Mouse (Mus musculus) CH12.LX (cell line): Measurements from ENCODE around the gene Ank3. TPM values are rescaled to one million over a fixed set of nuclear protein-coding genes. Genes with fewer than 3 reads are reported as not detected.

ENCODE experiments used
- DNase-seq: peaks from one replicate; pipeline ENCODE4 v3.0.0-alpha.2; 2013; ENCODE audit errors: extremely low read depth
- H3K27ac ChIP-seq: 2 replicates; pipeline ENCODE4 v1.5.1; 2012; ENCODE audit warnings: low read depth, mild to moderate bottlenecking, control low read depth, moderate library complexity; ENCODE audit not compliant: insufficient read depth
- H3K27me3 ChIP-seq: replicated peaks from 2 replicates; pipeline ENCODE3; 2012; ENCODE audit warnings: inconsistent platforms
- H3K36me3 ChIP-seq, 2 experiments: replicated peaks in 1 of 2; 2 replicates each; pipeline versions ENCODE3 to v1.6.1; 2012; ENCODE audit warnings: inconsistent platforms in 1 of 2, low read length in 1 of 2, mild to moderate bottlenecking in 1 of 2, mixed read lengths in 1 of 2, moderate library complexity in 1 of 2; ENCODE audit not compliant: control insufficient read depth in 1 of 2, insufficient read depth in 1 of 2
- H3K4me1 ChIP-seq, 2 experiments: 2 replicates each; pipeline ENCODE4 v1.6.1; 2012; ENCODE audit warnings: inconsistent platforms in 1 of 2, moderate library complexity in 1 of 2; ENCODE audit not compliant: insufficient read depth in 2 of 2, control insufficient read depth in 1 of 2
- H3K4me2 ChIP-seq: 2 replicates; pipeline ENCODE4 v1.6.1; 2012; ENCODE audit warnings: low read depth, mild to moderate bottlenecking, control low read depth; ENCODE audit not compliant: poor library complexity, insufficient read depth, severe bottlenecking
- H3K4me3 ChIP-seq, 3 experiments: fragments of 150-350 bp in 1 of 3; sonication (generic) in 1 of 3; replicated peaks in 1 of 3; 2 replicates each; pipeline versions ENCODE3 to v1.5.1; 2011 to 2012; ENCODE audit warnings: low read depth in 2 of 3, low read length in 2 of 3, mild to moderate bottlenecking in 2 of 3, moderate library complexity in 2 of 3, control low read depth in 1 of 3, improper control_type of control experiment in 1 of 3, inconsistent platforms in 1 of 3, mixed read lengths in 1 of 3; ENCODE audit not compliant: poor library complexity in 1 of 3
- H3K79me2 ChIP-seq: replicated peaks from 2 replicates; pipeline ENCODE4 v1.6.1; 2012; ENCODE audit warnings: mild to moderate bottlenecking, moderate library complexity; ENCODE audit not compliant: control insufficient read depth, poor library complexity, insufficient read depth, severe bottlenecking; ENCODE audit errors: extremely low read depth
- H3K9ac ChIP-seq: 2 replicates; pipeline ENCODE4 v1.6.1; 2012; ENCODE audit warnings: low read depth, mild to moderate bottlenecking, control low read depth, moderate library complexity; ENCODE audit not compliant: insufficient read depth
- H3K9me3 ChIP-seq: replicated peaks from 2 replicates; pipeline ENCODE3; 2012; ENCODE audit warnings: low read length, inconsistent platforms, mixed read lengths
- E2F4 ChIP-seq: IDR thresholded peaks from 2 replicates; pipeline ENCODE4 v1.6.1; 2011; ENCODE audit warnings: low read depth, low read length, improper control_type of control experiment; ENCODE audit not compliant: insufficient replicate concordance
- EP300 ChIP-seq: IDR thresholded peaks from 2 replicates; pipeline ENCODE4 v1.6.1; 2011; ENCODE audit warnings: low read length, improper control_type of control experiment
- ETS1 ChIP-seq: conservative IDR thresholded peaks from 2 replicates; pipeline ENCODE4 v1.6.1; 2012; ENCODE audit warnings: low read depth, mild to moderate bottlenecking, inconsistent platforms, low read length, improper control_type of control experiment, moderate library complexity
- GABPA ChIP-seq: IDR thresholded peaks from 2 replicates; pipeline ENCODE4 v1.6.1; 2012; ENCODE audit warnings: low read depth, low read length, improper control_type of control experiment, inconsistent platforms; ENCODE audit not compliant: insufficient replicate concordance
- JUN ChIP-seq: IDR thresholded peaks from 2 replicates; pipeline ENCODE4 v1.6.1; 2011; ENCODE audit warnings: low read depth, mild to moderate bottlenecking, low read length, improper control_type of control experiment, moderate library complexity; ENCODE audit not compliant: insufficient read depth
- KAT2A ChIP-seq: IDR thresholded peaks from 2 replicates; pipeline ENCODE4 v1.6.1; 2012; ENCODE audit warnings: low read length, improper control_type of control experiment, inconsistent platforms; ENCODE audit not compliant: insufficient replicate concordance
- MAFK ChIP-seq: IDR thresholded peaks from 2 replicates; pipeline ENCODE4 v1.6.1; 2011; ENCODE audit warnings: low read length, improper control_type of control experiment; ENCODE audit not compliant: insufficient replicate concordance
- MAX ChIP-seq: IDR thresholded peaks from 2 replicates; pipeline ENCODE4 v1.6.1; 2011; ENCODE audit warnings: low read length, improper control_type of control experiment
- MEF2A ChIP-seq: IDR thresholded peaks from 2 replicates; pipeline ENCODE4 v1.6.1; 2014; ENCODE audit warnings: low read depth, mild to moderate bottlenecking, inconsistent platforms, low read length, improper control_type of control experiment, borderline replicate concordance
- MXI1 ChIP-seq: IDR thresholded peaks from 2 replicates; pipeline ENCODE4 v1.6.1; 2011; ENCODE audit warnings: mild to moderate bottlenecking, low read depth, low read length, improper control_type of control experiment
- NELFE ChIP-seq: IDR thresholded peaks from 2 replicates; pipeline ENCODE4 v1.6.1; 2011; ENCODE audit warnings: low read depth, low read length, improper control_type of control experiment
- NRF1 ChIP-seq: IDR thresholded peaks from 2 replicates; pipeline ENCODE4 v1.6.1; 2014; ENCODE audit warnings: low read depth, mild to moderate bottlenecking, inconsistent platforms, low read length, improper control_type of control experiment, moderate library complexity
- POLR2A ChIP-seq: IDR thresholded peaks from 2 replicates; pipeline ENCODE4 v1.6.1; 2011; ENCODE audit warnings: low read depth, mild to moderate bottlenecking, improper control_type of control experiment, low read length
- RAD21 ChIP-seq: IDR thresholded peaks from 2 replicates; pipeline ENCODE4 v1.6.1; 2011; ENCODE audit warnings: low read depth, mild to moderate bottlenecking, low read length, improper control_type of control experiment, moderate library complexity
- RCOR1 ChIP-seq: conservative IDR thresholded peaks from 2 replicates; pipeline ENCODE4 v1.6.1; 2012; ENCODE audit warnings: low read depth, mild to moderate bottlenecking, inconsistent platforms, low read length, improper control_type of control experiment
- SIN3A ChIP-seq: IDR thresholded peaks from 2 replicates; pipeline ENCODE4 v1.6.1; 2012; ENCODE audit warnings: low read length, improper control_type of control experiment, inconsistent platforms
- UBTF ChIP-seq: IDR thresholded peaks from 2 replicates; pipeline ENCODE4 v1.6.1; 2012; ENCODE audit warnings: low read depth, mild to moderate bottlenecking, inconsistent platforms, low read length, improper control_type of control experiment, moderate library complexity
- ZC3H11A ChIP-seq: IDR thresholded peaks from 2 replicates; pipeline ENCODE4 v1.6.1; 2012; ENCODE audit warnings: low read depth, mild to moderate bottlenecking, inconsistent platforms, low read length, improper control_type of control experiment
- ZMIZ1 ChIP-seq: IDR thresholded peaks from 2 replicates; pipeline ENCODE4 v1.6.1; 2012; ENCODE audit warnings: low read depth, mild to moderate bottlenecking, inconsistent platforms, low read length, improper control_type of control experiment
- dilution Hi-C: fragments of 300-500 bp; cut with MboI; formaldehyde crosslinking; loops from 2 replicates; pipeline ENCODE4 v1.14.3; 2020; ENCODE audit warnings: low sequenced_read_pairs; ENCODE audit not compliant: extremely low pct_unique_long_range_greater_than_20kb, extremely low pct_ligation_motif_present
- in situ Hi-C: fragments of 300-500 bp; cut with MboI; formaldehyde crosslinking; loops from 3 replicates; pipeline ENCODE4 v1.14.3; 2019; ENCODE audit warnings: low sequenced_read_pairs, low pct_ligation_motif_present, low pct_unique_long_range_greater_than_20kb, mixed read lengths
- polyA plus RNA-seq: library from polyadenylated mRNA; unstranded; fragments of >175 nt; gene quantifications from 2 replicates; pipeline ENCODE4 v1.2.1, GENCODE M21; 2012; ENCODE audit warnings: low read depth; ENCODE audit not compliant: insufficient read length
- total RNA-seq, 2 experiments: library from RNA; depleted of rRNA; stranded (reverse); fragments of 300-350 nt in 1 of 2; fragments of >200 nt in 1 of 2; gene quantifications; 2 replicates each; pipeline ENCODE4 v1.2.3; 2012 to 2014

The Ank3 gene
- total and polyA plus RNA-seq, 3 experiments, result 4.7 to 8.3 (median 6.2) TPM

- no peak for TF ChIP-seq ZMIZ1
- no peak for TF ChIP-seq RAD21
- no peak for TF ChIP-seq NRF1
- TF ChIP-seq GABPA, result no peak
- TF ChIP-seq POLR2A, result no peak
- no peak for TF ChIP-seq MXI1
- TF ChIP-seq NELFE, result no peak
- no peak for TF ChIP-seq ZC3H11A
- no peak for TF ChIP-seq RCOR1
- TF ChIP-seq MEF2A, result no peak
- no peak for TF ChIP-seq E2F4
- no peak for TF ChIP-seq MAFK
- TF ChIP-seq KAT2A, result no peak
- TF ChIP-seq UBTF, result no peak
- no peak for TF ChIP-seq MAX
- no peak for TF ChIP-seq ETS1
- TF ChIP-seq EP300, result no peak
- TF ChIP-seq JUN, result no peak
- Histone ChIP-seq H3K9me3 (no peaks in the 10 kb centered on the region), H3K4me1 (peaks cover 0 to 9% of the 10 kb centered on the region in 2 experiments; a peak in 2 of 4 replicates), H3K4me3 (no peak overlapping the region), H3K27me3 (no peaks in the 10 kb centered on the region), H3K36me3 (no peaks in the 10 kb centered on the region), H3K79me2 (no peaks in the 10 kb centered on the region), H3K27ac (no peak overlapping the region), H3K9ac (no peak overlapping the region), H3K4me2 (no peak overlapping the region)
- in situ Hi-C loops, result loop anchor here (25.0 kb wide), 1 partner anchor 340 kb away; no protein-coding TSS in a partner anchor
- dilution Hi-C loops, result no loop called here
- no peak for DNase-seq
Observed at GRCm38 (mm10) chr10:69447308-69447707, 48.7 kb downstream of the Ank3 start.

GRCm38 (mm10) chr10:69448174-69448573 lies 49.6 kb downstream of the Ank3 start:
- in situ Hi-C loops, result loop anchor here (25.0 kb wide), 1 partner anchor 339 kb away; no protein-coding TSS in a partner anchor
- TF ChIP-seq NRF1 (no peak), SIN3A (no peak)
- H3K4me3 ChIP-seq, result no peak overlapping the region
- H3K79me2 ChIP-seq, result no peaks in the 10 kb centered on the region
- no peaks in the 10 kb centered on the region for H3K36me3 ChIP-seq
- dilution Hi-C loops, result no loop called here
- no peak overlapping the region for H3K9ac ChIP-seq
- no peak for DNase-seq
- no peak overlapping the region for H3K27ac ChIP-seq
- no peaks in the 10 kb centered on the region for H3K27me3 ChIP-seq
- H3K4me1 ChIP-seq, result peaks cover 0 to 9% of the 10 kb centered on the region in 2 experiments; a peak in 2 of 4 replicates
- no peaks in the 10 kb centered on the region for H3K9me3 ChIP-seq
- H3K4me2 ChIP-seq, result no peak overlapping the region
